Mouse (Mus musculus) heart, embryonic 11.5 days (tissue): Measurements from ENCODE around the gene Daxx. TPM values are rescaled to one million over a fixed set of nuclear protein-coding genes. Genes with fewer than 3 reads are reported as not detected.
"Not testable (repeated sequence)": the region's sequence is repeated elsewhere in the genome, so short reads cannot be mapped to it uniquely, and the experiment has no call there.

Source experiments
- ATAC-seq: fragments of 200-750 bp; cut with Nextera tagmentation; replicated peaks from 2 replicates; pipeline ENCODE4 v1.8.0; 2017; ENCODE audit warnings: moderate library complexity; ENCODE audit not compliant: insufficient number of reproducible peaks, low FRiP score, low TSS enrichment
- H3K27ac ChIP-seq: fragments of 300-500 bp; sonication (generic); 2 replicates; pipeline ENCODE4 v1.5.1; 2014; ENCODE audit warnings: mild to moderate bottlenecking, low read depth, low read length
- H3K27me3 ChIP-seq: fragments of 300-500 bp; sonication (generic); 2 replicates; pipeline ENCODE4 v1.6.1; 2014; ENCODE audit warnings: mild to moderate bottlenecking, low read length, mixed read lengths; ENCODE audit not compliant: control insufficient read depth, insufficient read depth
- H3K36me3 ChIP-seq: fragments of 300-500 bp; sonication (generic); 2 replicates; pipeline ENCODE4 v1.6.1; 2014; ENCODE audit warnings: mild to moderate bottlenecking, low read length, moderate library complexity, mixed read lengths; ENCODE audit not compliant: control insufficient read depth, insufficient read depth
- H3K4me1 ChIP-seq: fragments of 300-500 bp; sonication (generic); 2 replicates; pipeline ENCODE4 v1.6.1; 2014; ENCODE audit warnings: low read length; ENCODE audit not compliant: control insufficient read depth, insufficient read depth
- H3K4me2 ChIP-seq: fragments of 300-500 bp; sonication (generic); 2 replicates; pipeline ENCODE4 v1.6.1; 2014; ENCODE audit warnings: mild to moderate bottlenecking, moderate library complexity
- H3K4me3 ChIP-seq: fragments of 300-500 bp; sonication (generic); 2 replicates; pipeline ENCODE4 v1.5.1; 2014; ENCODE audit warnings: low read depth, low read length
- H3K9ac ChIP-seq: fragments of 300-500 bp; sonication (generic); 2 replicates; pipeline ENCODE4 v1.6.1; 2014; ENCODE audit warnings: mild to moderate bottlenecking, low read depth, low read length, moderate library complexity
- H3K9me3 ChIP-seq: fragments of 300-500 bp; sonication (generic); replicated peaks from 2 replicates; pipeline ENCODE4 v1.6.1; 2016; ENCODE audit warnings: low read length; ENCODE audit not compliant: control insufficient read depth
- WGBS: fragments of 180-500 bp; shearing (Covaris S2); extraction: QIAGEN DNeasy Blood & Tissue Kit; methylation state at CpG from one replicate; pipeline ENCODE4 v1.1.7; 2014; ENCODE audit not compliant: insufficient replicate concordance; 5-methylcytosine and 5-hydroxymethylcytosine counted together
- polyA plus RNA-seq: library from polyadenylated mRNA; unstranded; fragments of >200 nt; fragmentation: Nextera tagmentation; extraction: Ambion mirVana; gene quantifications from 2 replicates; pipeline ENCODE4 v1.2.1, GENCODE M21; 2014

The Daxx gene
- polyA plus RNA-seq, 1 experiment from 2014 or later: 26.4 TPM

GRCm38 (mm10) chr17:33899642-33900041 is 9.6 kb upstream of the Daxx start:
- H3K36me3 ChIP-seq: no peaks in the 10 kb centered on the region
- H3K9ac ChIP-seq: no peak overlapping the region
- no peaks in the 10 kb centered on the region for H3K9me3 ChIP-seq
- 74% methylated on average over 4 of the region's 4 CpGs for WGBS
- no peak overlapping the region for H3K4me3 ChIP-seq
- no peak overlapping the region for H3K4me2 ChIP-seq
- no peak for ATAC-seq
- no peaks in the 10 kb centered on the region for H3K27me3 ChIP-seq
- H3K27ac ChIP-seq: no peak overlapping the region
- peaks cover 3% of the 10 kb centered on the region; the same call in 1 of the 2 replicates for H3K4me1 ChIP-seq

GRCm38 (mm10) chr17:33900281-33900988 is 8.8 kb upstream of the Daxx start:
- Histone ChIP-seq H3K27me3 (no peaks in the 10 kb centered on the region), H3K4me3 (no peak overlapping the region), H3K9me3 (no peaks in the 10 kb centered on the region), H3K36me3 (no peaks in the 10 kb centered on the region), H3K9ac (no peak overlapping the region), H3K4me2 (no peak overlapping the region), H3K4me1 (peaks cover 3% of the 10 kb centered on the region; the same call in 1 of the 2 replicates), H3K27ac (no peak overlapping the region)
- no peak for ATAC-seq
- WGBS: 53% methylated on average over 7 of the region's 7 CpGs

DNA sequence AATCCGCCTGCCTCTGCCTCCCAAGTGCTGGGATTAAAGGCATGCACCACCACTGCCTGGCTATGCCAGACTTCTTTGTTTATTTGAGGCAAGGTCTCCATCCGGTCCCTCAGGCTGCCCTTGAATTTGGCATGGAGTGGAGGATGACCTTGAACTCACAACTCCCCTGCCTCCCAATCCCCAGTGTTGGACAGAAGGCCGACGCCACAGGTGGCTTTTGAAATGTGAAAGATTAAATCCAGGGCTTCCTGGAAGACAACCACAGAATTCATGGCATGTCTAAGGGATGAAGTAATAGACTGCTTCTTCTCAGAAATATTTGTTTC is 8.3 kb upstream of the Daxx start:
- H3K27ac ChIP-seq: no peak overlapping the region
- no peak overlapping the region for H3K9ac ChIP-seq
- ATAC-seq: no peak
- no peak overlapping the region for H3K4me2 ChIP-seq
- H3K9me3 ChIP-seq: no peaks in the 10 kb centered on the region
- no peaks in the 10 kb centered on the region for H3K36me3 ChIP-seq
- peaks cover 3% of the 10 kb centered on the region; the same call in 1 of the 2 replicates for H3K4me1 ChIP-seq
- 78% methylated on average over 4 of the region's 4 CpGs for WGBS
- no peaks in the 10 kb centered on the region for H3K27me3 ChIP-seq
- no peak overlapping the region for H3K4me3 ChIP-seq

- Histone ChIP-seq H3K4me3 (no peak overlapping the region), H3K9ac (no peak overlapping the region), H3K27me3 (no peaks in the 10 kb centered on the region), H3K27ac (no peak overlapping the region), H3K9me3 (no peaks in the 10 kb centered on the region), H3K4me2 (no peak overlapping the region), H3K4me1 (peaks cover 3% of the 10 kb centered on the region; the same call in 1 of the 2 replicates), H3K36me3 (no peaks in the 10 kb centered on the region)
- WGBS: 47% methylated on average over 4 of the region's 4 CpGs
- ATAC-seq: no peak
These were observed 7.6 kb upstream of the Daxx start for GRCm38 (mm10) chr17:33901653-33902052.

DNA sequence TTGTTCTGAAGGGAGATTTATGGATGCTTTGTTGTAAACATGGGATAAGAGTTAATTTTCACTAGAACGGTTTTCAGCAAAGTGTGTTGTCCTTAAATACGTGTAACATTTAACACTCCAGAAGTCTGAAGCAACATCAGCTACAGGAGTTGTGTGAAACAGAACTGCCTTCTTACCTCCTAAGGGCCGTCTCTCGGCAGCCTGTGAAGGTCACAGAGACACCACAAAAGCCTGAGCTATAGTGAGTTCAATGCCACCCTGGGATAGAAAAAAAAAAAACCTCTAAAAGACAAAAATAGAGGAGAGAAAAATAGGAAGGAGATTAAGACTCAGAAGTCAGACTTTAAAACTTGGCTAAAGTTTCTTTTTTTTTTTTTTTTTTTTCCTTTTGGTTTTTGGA is 7.1 kb upstream of the Daxx start:
- no peak overlapping the region for H3K4me3 ChIP-seq
- no peaks in the 10 kb centered on the region for H3K27me3 ChIP-seq
- no peaks in the 10 kb centered on the region for H3K36me3 ChIP-seq
- H3K9ac ChIP-seq: no peak overlapping the region
- peaks cover 3% of the 10 kb centered on the region; the same call in 1 of the 2 replicates for H3K4me1 ChIP-seq
- WGBS: 70% methylated on average over 4 of the region's 4 CpGs
- no peak for ATAC-seq
- H3K27ac ChIP-seq: no peak overlapping the region; the same call in 1 of the 2 replicates
- no peaks in the 10 kb centered on the region for H3K9me3 ChIP-seq
- H3K4me2 ChIP-seq: no peak overlapping the region

DNA sequence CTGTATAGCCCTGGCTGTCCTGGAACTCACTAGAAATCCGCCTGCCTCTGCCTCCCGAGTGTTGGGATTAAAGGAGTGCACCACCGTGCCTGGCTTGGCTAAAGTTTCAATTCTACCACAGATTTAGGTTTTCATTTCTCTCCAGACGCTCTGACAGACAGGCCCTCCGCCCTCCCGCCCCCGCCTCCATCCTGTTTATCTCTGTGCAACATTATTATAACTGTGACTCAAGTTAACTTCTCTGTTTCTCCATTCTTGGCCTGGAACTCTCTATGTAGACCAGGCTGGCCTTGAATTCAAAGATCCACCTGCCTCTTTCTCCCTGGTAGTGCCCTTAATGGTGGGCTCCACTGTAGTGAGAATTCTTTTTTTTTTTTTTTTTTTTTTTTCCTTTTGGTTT is 6.7 kb upstream of the Daxx start:
- Histone ChIP-seq H3K27me3 (no peaks in the 10 kb centered on the region), H3K4me1 (peaks cover 3% of the 10 kb centered on the region; the same call in 1 of the 2 replicates), H3K27ac (no peak overlapping the region), H3K9me3 (no peaks in the 10 kb centered on the region), H3K4me2 (no peak overlapping the region), H3K36me3 (no peaks in the 10 kb centered on the region), H3K9ac (no peak overlapping the region), H3K4me3 (no peak overlapping the region)
- ATAC-seq: no peak
- WGBS: 81% methylated on average over 7 of the region's 7 CpGs

DNA sequence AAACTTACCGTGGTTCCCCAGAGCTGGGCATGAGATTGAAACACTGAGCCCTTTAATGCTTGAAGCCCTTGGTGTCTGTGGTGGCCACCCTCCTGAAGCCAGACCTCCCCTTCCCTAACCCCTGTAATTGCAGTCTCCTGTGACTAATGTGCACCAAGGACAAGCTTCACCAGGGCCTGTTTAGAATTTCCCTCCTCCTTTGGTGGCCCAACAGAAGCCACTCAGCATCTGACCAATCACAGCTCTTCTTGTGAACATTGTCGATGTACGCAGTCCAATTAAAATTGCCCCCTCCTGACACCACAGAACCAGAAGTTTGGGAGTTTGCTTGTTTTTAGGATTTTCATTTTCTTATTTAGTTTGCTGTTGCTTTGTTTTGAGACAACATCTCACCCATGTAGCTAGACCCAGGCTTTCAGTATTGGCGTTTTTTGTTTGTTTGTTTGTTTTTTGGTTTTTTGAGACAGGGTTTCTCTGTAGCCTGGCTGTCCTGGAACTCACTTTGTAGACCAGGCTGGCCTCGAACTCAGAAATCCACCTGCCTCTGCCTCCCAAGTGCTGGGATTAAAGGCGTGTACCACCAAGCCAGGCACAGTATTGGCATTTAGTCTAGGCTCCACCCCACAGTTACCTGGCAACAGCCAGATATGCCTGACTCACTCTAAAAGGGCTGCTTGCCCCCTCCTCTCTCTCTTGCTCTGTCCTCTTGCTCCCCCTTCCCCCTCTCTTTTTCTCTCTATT is 5.1 kb upstream of the Daxx start:
- not testable (repeated sequence) for H3K27ac ChIP-seq, H3K9me3 ChIP-seq, H3K27me3 ChIP-seq, ATAC-seq, H3K4me1 ChIP-seq, H3K4me3 ChIP-seq, H3K9ac ChIP-seq, H3K4me2 ChIP-seq, H3K36me3 ChIP-seq
- WGBS: 68% methylated on average over 6 of the region's 6 CpGs

GRCm38 (mm10) chr17:33904835-33905234 is 4.4 kb upstream of the Daxx start, which contains the start of gene Platr17:
Gene Platr17, plus strand, starts transcription at chr17:33905135.
- not testable (repeated sequence) for H3K9ac ChIP-seq, H3K27ac ChIP-seq, H3K9me3 ChIP-seq, H3K36me3 ChIP-seq, H3K4me2 ChIP-seq, H3K27me3 ChIP-seq, H3K4me1 ChIP-seq, ATAC-seq, H3K4me3 ChIP-seq
- 59% methylated on average over 2 of the region's 4 CpGs for WGBS
